10 mouse cellular contexts compared by ENCODE assay signal in the genomic region with DNA sequence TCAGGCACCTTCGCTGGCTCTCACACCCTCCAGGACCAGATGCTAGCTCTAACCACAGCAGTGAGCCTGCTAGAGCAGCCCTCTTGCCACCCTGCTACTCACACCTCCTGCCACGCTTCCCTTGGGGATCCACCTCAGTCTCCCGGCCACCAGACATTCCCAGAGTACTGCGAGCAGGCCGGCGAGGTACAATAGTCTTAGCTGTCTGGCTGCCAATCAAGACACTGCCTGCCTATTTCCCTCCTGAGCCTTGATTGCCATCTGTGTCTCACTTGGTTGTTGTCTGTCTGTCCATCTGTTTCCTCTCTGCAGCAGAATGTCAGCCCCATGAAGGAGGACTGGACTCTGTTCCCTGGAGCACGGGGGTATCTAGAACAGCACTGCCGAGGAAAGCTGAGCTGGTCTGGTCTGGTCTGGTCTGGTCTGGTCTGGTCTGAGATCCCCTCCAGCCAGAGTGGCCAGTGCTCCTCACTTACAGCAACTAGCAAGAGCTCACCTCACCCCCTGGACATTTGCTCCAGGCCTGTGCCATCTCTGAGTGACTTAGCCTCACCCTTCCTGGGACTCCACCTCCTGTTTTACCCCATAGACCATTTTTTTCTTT. TPM values are rescaled to one million over a fixed set of nuclear protein-coding genes. Genes with fewer than 3 reads are reported as not detected.
DNase-seq lines count a peak whose midpoint lies in the region; ATAC-seq and TF ChIP-seq lines count a peak whose summit lies in the region.
"Had no signal": no experiment of that assay in that cellular context is flagged by ENCODE, and none has a peak within 500 bp of the region (broad histone marks: within the 10 kb centered on the region; RNA-seq: fewer than 3 reads in every experiment).

No protein-coding gene starts in this region.

- no peaks in the 10 kb centered on the region for H3K36me3 ChIP-seq in embryonic facial prominence, embryonic 11.5 days (replicated peaks; ENCODE audit: control insufficient read depth, insufficient read depth, low read depth, low read length)
- peaks cover 20% of the 10 kb centered on the region for H3K36me3 ChIP-seq in midbrain, postnatal 0 days (ENCODE audit: insufficient read depth, low read length)

- ATAC-seq in embryonic facial prominence, embryonic 11.5 days (replicated peaks; ENCODE audit: insufficient number of reproducible peaks, low FRiP score, low TSS enrichment, low read depth): no peak
- no peak for ATAC-seq in midbrain, postnatal 0 days (ENCODE audit: low FRiP score)
- no peak for ATAC-seq in monocyte, adult 5-6 weeks (replicated peaks; ENCODE audit: insufficient number of reproducible peaks, low FRiP score, low TSS enrichment, poor library complexity, severe bottlenecking)

- no peaks in the 10 kb centered on the region for H3K9me3 ChIP-seq in embryonic facial prominence, embryonic 11.5 days (replicated peaks; ENCODE audit: control insufficient read depth, low read length)
- H3K9me3 ChIP-seq in midbrain, postnatal 0 days (ENCODE audit: low read length): no peaks in the 10 kb centered on the region

- 57% methylated on average over 8 of the region's 8 CpGs for WGBS in embryonic facial prominence, embryonic 11.5 days
- 43% methylated on average over 8 of the region's 8 CpGs for WGBS in midbrain, postnatal 0 days

- no peak for TF ChIP-seq CTCF in midbrain, postnatal 0 days (IDR thresholded peaks at IDR 0.05)

- no peak overlapping the region for H3K4me2 ChIP-seq in embryonic facial prominence, embryonic 11.5 days (ENCODE audit: low read depth, low read length)
- H3K4me2 ChIP-seq in midbrain, postnatal 0 days (ENCODE audit: low read depth, low read length, poor library complexity, severe bottlenecking): no peak overlapping the region

- peak overlapping the region; percentile 2; the same call in 1 of the 2 replicates for H3K9ac ChIP-seq in embryonic facial prominence, embryonic 11.5 days (replicated peaks; ENCODE audit: low read length)
- 0 out of 2 replicates have a peak overlapping the region, but pooled peaks have one; percentile 19 for H3K9ac ChIP-seq in midbrain, postnatal 0 days (replicated peaks; ENCODE audit: low read length, poor library complexity, severe bottlenecking)

- no peak overlapping the region for H3K4me3 ChIP-seq in embryonic facial prominence, embryonic 11.5 days (ENCODE audit: low read depth, low read length)
- no peak overlapping the region for H3K4me3 ChIP-seq in midbrain, postnatal 0 days (ENCODE audit: low read depth, low read length)
- H3K4me3 ChIP-seq: erythroblast, embryonic 14.5 days; myocyte had no signal

- peak; percentile 55 for DNase-seq in layer of hippocampus, adult 11-12 months (ENCODE audit: low spot score)
- DNase-seq in layer of hippocampus, postnatal 25 days (ENCODE audit: extremely low spot score in 1 of 2, low spot score in 1 of 2): no peak
- no peak for DNase-seq in embryonic facial prominence, embryonic 11.5 days (ENCODE audit: low spot score)
- DNase-seq in layer of hippocampus, adult 9-11 months: peak; percentile 66
- DNase-seq in midbrain, postnatal 0 days (ENCODE audit: low spot score): peak; percentile 15
- no peak for DNase-seq in right cerebral cortex, postnatal 36 days (ENCODE audit: low spot score in 2 of 2)
- DNase-seq in right cerebral cortex, adult 2 months (ENCODE audit: low spot score in 2 of 2): no peak

- H3K27ac ChIP-seq in embryonic facial prominence, embryonic 11.5 days (replicated peaks; ENCODE audit: low read depth, low read length): peak overlapping the region; percentile 56; the same call in 1 of the 2 replicates
- peak overlapping the region; percentile 38; the same call in 1 of the 2 replicates for H3K27ac ChIP-seq in midbrain, postnatal 0 days (ENCODE audit: low read depth, low read length)

- H3K27me3 ChIP-seq in embryonic facial prominence, embryonic 11.5 days (ENCODE audit: control insufficient read depth, insufficient read depth, low read length): no peaks in the 10 kb centered on the region
- H3K27me3 ChIP-seq in midbrain, postnatal 0 days (ENCODE audit: insufficient read depth, low read length): no peaks in the 10 kb centered on the region

- no peaks in the 10 kb centered on the region for H3K4me1 ChIP-seq in embryonic facial prominence, embryonic 11.5 days (ENCODE audit: control insufficient read depth, insufficient read depth, low read length)
- no peaks in the 10 kb centered on the region for H3K4me1 ChIP-seq in midbrain, postnatal 0 days (ENCODE audit: insufficient read depth, low read length)

RNA-seq across cellular contexts. Expression of a gene that starts 38.8 kb away (rescaled TPM):
- total RNA-seq in layer of hippocampus, postnatal 25 days (2021): 100 to 1,000 TPM; 100 to 111 TPM
- polyA plus RNA-seq in embryonic facial prominence, embryonic 11.5 days (2014; fragmentation: Nextera tagmentation; extraction: Ambion mirVana): 19.8 and 27.9 TPM in 2 replicates
- 192 and 197 TPM in 2 replicates for total RNA-seq in midbrain, postnatal 0 days (2014; rRNA removed)
- polyA plus RNA-seq in midbrain, postnatal 0 days (2015; fragmentation: Nextera tagmentation; extraction: Ambion mirVana): 160 and 162 TPM in 2 replicates
- total RNA-seq in monocyte, adult 5-6 weeks (2017): not detected in 3 replicates

RNA-seq across cellular contexts. Expression of a gene that starts 53.5 kb away (rescaled TPM):
- total RNA-seq in layer of hippocampus, postnatal 25 days (2021): 10 to 100 TPM; 28.5 to 30.7 TPM
- 18.0 and 21.0 TPM in 2 replicates for polyA plus RNA-seq in embryonic facial prominence, embryonic 11.5 days (2014; fragmentation: Nextera tagmentation; extraction: Ambion mirVana)
- 1.3 TPM in 2 replicates for total RNA-seq in midbrain, postnatal 0 days (2014; rRNA removed)
- 1.4 and 1.7 TPM in 2 replicates for polyA plus RNA-seq in midbrain, postnatal 0 days (2015; fragmentation: Nextera tagmentation; extraction: Ambion mirVana)
- not detected in 3 replicates for total RNA-seq in monocyte, adult 5-6 weeks (2017)

Comparison
In these comparisons a context has a peak if more than half of its experiments do, and no peak if none do; other contexts are left out.
1. DNase-seq: peak in layer of hippocampus, adult 11-12 months (single experiment), layer of hippocampus, adult 9-11 months (single experiment) and midbrain, postnatal 0 days (single experiment); none in layer of hippocampus, postnatal 25 days (0 of 2), embryonic facial prominence, embryonic 11.5 days (single experiment), right cerebral cortex, postnatal 36 days (0 of 2) and right cerebral cortex, adult 2 months (0 of 2).
2. RNA of a gene that starts 38.8 kb away (total RNA-seq): 192 to 197 TPM in midbrain, postnatal 0 days and 100 to 111 TPM in layer of hippocampus, postnatal 25 days; not detected in monocyte, adult 5-6 weeks; every median in the first group is over 100 times any median in the second.
3. RNA of a gene that starts 53.5 kb away (total RNA-seq): 28.5 to 30.7 TPM in layer of hippocampus, postnatal 25 days; 1.3 TPM in midbrain, postnatal 0 days and not detected in monocyte, adult 5-6 weeks; every median in the first group is over 10 times any median in the second.